Mouse (Mus musculus) forebrain, postnatal 0 days (tissue): ENCODE data around the gene Ctnnd1. TPM values are rescaled to one million over a fixed set of nuclear protein-coding genes. Genes with fewer than 3 reads are reported as not detected.

Experiments
- ATAC-seq: fragments of 200-750 bp; cut with Nextera tagmentation; 2 replicates; pipeline ENCODE4 v1.8.0; 2017; ENCODE audit warnings: mild to moderate bottlenecking, moderate library complexity
- DNase-seq: peaks from one replicate; pipeline ENCODE4 v3.0.0-alpha.2; 2015
- H3K27ac ChIP-seq: fragments of 300-500 bp; sonication (generic); 2 replicates; pipeline ENCODE4 v1.5.1; 2014; ENCODE audit warnings: low read depth, mild to moderate bottlenecking, antibody characterized with exemption, low read length, moderate library complexity, mixed read lengths
- H3K27me3 ChIP-seq: fragments of 300-500 bp; sonication (generic); 2 replicates; pipeline ENCODE4 v1.6.1; 2014; ENCODE audit warnings: mild to moderate bottlenecking, low read length, mixed read lengths; ENCODE audit not compliant: insufficient read depth
- H3K36me3 ChIP-seq: fragments of 300-500 bp; sonication (generic); 2 replicates; pipeline ENCODE4 v1.6.1; 2014; ENCODE audit warnings: mild to moderate bottlenecking, moderate library complexity; ENCODE audit not compliant: insufficient read depth
- H3K4me1 ChIP-seq: fragments of 300-500 bp; sonication (generic); 2 replicates; pipeline ENCODE4 v1.6.1; 2014; ENCODE audit warnings: antibody characterized with exemption; ENCODE audit not compliant: insufficient read depth
- H3K4me2 ChIP-seq: fragments of 300-500 bp; sonication (generic); 2 replicates; pipeline ENCODE4 v1.6.1; 2014; ENCODE audit warnings: low read depth, mild to moderate bottlenecking, moderate library complexity
- H3K4me3 ChIP-seq: fragments of 300-500 bp; sonication (generic); 2 replicates; pipeline ENCODE4 v1.5.1; 2014; ENCODE audit warnings: low read depth, low read length, mixed read lengths
- H3K9ac ChIP-seq: fragments of 300-500 bp; sonication (generic); 2 replicates; pipeline ENCODE4 v1.6.1; 2014; ENCODE audit warnings: mild to moderate bottlenecking
- H3K9me3 ChIP-seq: fragments of 300-500 bp; sonication (generic); 2 replicates; pipeline ENCODE4 v1.6.1; 2016; ENCODE audit warnings: low read length
- CTCF ChIP-seq: sonication (generic); IDR thresholded peaks from 2 replicates; pipeline ENCODE4 v1.5.1; 2016; ENCODE audit warnings: antibody characterized with exemption, control low read depth, low read depth
- WGBS: fragments of 180-500 bp; shearing (Covaris S2); extraction: QIAGEN DNeasy Blood & Tissue Kit; methylation state at CpG from one replicate; pipeline ENCODE4 v1.1.7; 2014; 5-methylcytosine and 5-hydroxymethylcytosine counted together
- polyA plus RNA-seq: library from polyadenylated mRNA; unstranded; fragments of >200 nt; fragmentation: Nextera tagmentation; extraction: Ambion mirVana; gene quantifications from 2 replicates; pipeline ENCODE4 v1.2.1, GENCODE M21; 2015
- total RNA-seq: library from RNA; depleted of rRNA; stranded (reverse); fragments of >200 nt; gene quantifications from 2 replicates; pipeline ENCODE4 v1.2.3, GENCODE M21; 2014

The Ctnnd1 gene
- total and polyA plus RNA-seq, 2 experiments from 2014 or later = 18.1 to 87.7 TPM

- peaks cover 9% of the 10 kb centered on the region; the same call in 1 of the 2 replicates for H3K4me1 ChIP-seq
- DNase-seq = no peak
These were observed 3.5 kb downstream of the Ctnnd1 start for GRCm38 (mm10) chr2:84647051-84647568.

GRCm38 (mm10) chr2:84646138-84646537, 4.4 kb downstream of the Ctnnd1 start:
- Histone ChIP-seq H3K36me3 (no peaks in the 10 kb centered on the region), H3K4me1 (peaks cover 9% of the 10 kb centered on the region; the same call in 1 of the 2 replicates), H3K9ac (no peak overlapping the region), H3K27me3 (no peaks in the 10 kb centered on the region), H3K4me3 (no peak overlapping the region), H3K4me2 (no peak overlapping the region), H3K9me3 (no peaks in the 10 kb centered on the region), H3K27ac (no peak overlapping the region)
- 85% methylated on average over 1 of the region's 1 CpGs for WGBS
- no peak for ATAC-seq
- TF ChIP-seq CTCF = no peak
- DNase-seq = no peak

More at GRCm38 (mm10) chr2:84647051-84647568, 3.5 kb downstream of the Ctnnd1 start:
- Histone ChIP-seq H3K27ac (no peak overlapping the region), H3K9me3 (no peaks in the 10 kb centered on the region), H3K27me3 (no peaks in the 10 kb centered on the region), H3K4me3 (peak overlapping the region; percentile 68), H3K4me2 (peak overlapping the region; percentile 73), H3K36me3 (no peaks in the 10 kb centered on the region), H3K9ac (no peak overlapping the region)
- no peak for TF ChIP-seq CTCF
- WGBS = 85% methylated on average over 6 of the region's 6 CpGs
- no peak for ATAC-seq

GRCm38 (mm10) chr2:84640833-84641232, 9.7 kb downstream of the Ctnnd1 start:
- Histone ChIP-seq H3K27ac (no peak overlapping the region), H3K4me2 (no peak overlapping the region), H3K36me3 (0 out of 2 replicates have a peak, but pooled peaks cover 4% of the 10 kb centered on the region), H3K4me3 (no peak overlapping the region), H3K4me1 (0 out of 2 replicates have a peak, but pooled peaks cover 8% of the 10 kb centered on the region), H3K27me3 (no peaks in the 10 kb centered on the region), H3K9ac (no peak overlapping the region), H3K9me3 (no peaks in the 10 kb centered on the region)
- ATAC-seq = no peak
- DNase-seq = no peak
- no peak for TF ChIP-seq CTCF

GRCm38 (mm10) chr2:84638428-84639220, 11.9 kb downstream of the Ctnnd1 start:
- 53% methylated on average over 5 of the region's 5 CpGs for WGBS
- peaks cover 25% of the 10 kb centered on the region for H3K4me1 ChIP-seq
- no peak for DNase-seq
- H3K9ac ChIP-seq = no peak overlapping the region
- H3K4me2 ChIP-seq = no peak overlapping the region
- peak overlapping the region; percentile 15 for H3K27ac ChIP-seq
- H3K27me3 ChIP-seq = no peaks in the 10 kb centered on the region
- no peak overlapping the region for H3K4me3 ChIP-seq
- no peaks in the 10 kb centered on the region for H3K9me3 ChIP-seq
- no peak for TF ChIP-seq CTCF
- H3K36me3 ChIP-seq = 0 out of 2 replicates have a peak, but pooled peaks cover 4% of the 10 kb centered on the region
- ATAC-seq = no peak

- H3K4me1 ChIP-seq = peaks cover 25% of the 10 kb centered on the region
- H3K4me2 ChIP-seq = no peak overlapping the region
- ATAC-seq = no peak
- H3K27ac ChIP-seq = no peak overlapping the region; the same call in 1 of the 2 replicates
- no peak overlapping the region for H3K9ac ChIP-seq
- 42% methylated on average over 6 of the region's 7 CpGs for WGBS
- H3K9me3 ChIP-seq = no peaks in the 10 kb centered on the region
- TF ChIP-seq CTCF = no peak
- H3K4me3 ChIP-seq = no peak overlapping the region
- no peaks in the 10 kb centered on the region for H3K27me3 ChIP-seq
- no peak for DNase-seq
- 0 out of 2 replicates have a peak, but pooled peaks cover 4% of the 10 kb centered on the region for H3K36me3 ChIP-seq
These were observed 13.0 kb downstream of the Ctnnd1 start for GRCm38 (mm10) chr2:84637452-84638165.

GRCm38 (mm10) chr2:84636231-84636741, 14.3 kb downstream of the Ctnnd1 start:
- H3K9me3 ChIP-seq = no peaks in the 10 kb centered on the region
- H3K9ac ChIP-seq = no peak overlapping the region
- no peaks in the 10 kb centered on the region for H3K27me3 ChIP-seq
- H3K4me2 ChIP-seq = no peak overlapping the region
- H3K36me3 ChIP-seq = 0 out of 2 replicates have a peak, but pooled peaks cover 8% of the 10 kb centered on the region
- TF ChIP-seq CTCF = no peak
- H3K4me3 ChIP-seq = no peak overlapping the region
- ATAC-seq = no peak
- H3K4me1 ChIP-seq = peaks cover 25% of the 10 kb centered on the region
- WGBS = 31% methylated on average over 8 of the region's 8 CpGs
- H3K27ac ChIP-seq = peak overlapping the region; percentile 79
- DNase-seq = no peak

- ATAC-seq = peak; percentile 92
- no peak overlapping the region for H3K4me2 ChIP-seq
- 4% methylated on average over 2 of the region's 2 CpGs for WGBS
- H3K27ac ChIP-seq = peak overlapping the region; percentile 79
- 0 out of 2 replicates have a peak, but pooled peaks cover 4% of the 10 kb centered on the region for H3K36me3 ChIP-seq
- H3K9me3 ChIP-seq = no peaks in the 10 kb centered on the region
- DNase-seq = peak; percentile 83
- H3K9ac ChIP-seq = no peak overlapping the region
- no peak overlapping the region for H3K4me3 ChIP-seq
- H3K27me3 ChIP-seq = no peaks in the 10 kb centered on the region
- H3K4me1 ChIP-seq = peaks cover 25% of the 10 kb centered on the region
- no peak for TF ChIP-seq CTCF
These were observed 15.0 kb downstream of the Ctnnd1 start for GRCm38 (mm10) chr2:84635611-84636010.
